Mouse (Mus musculus): Measurements from ENCODE around the gene 4930539E08Rik. TPM values are rescaled to one million over a fixed set of nuclear protein-coding genes. Genes with fewer than 3 reads are reported as not detected.

4930539E08Rik gene
- total RNA-seq, 2 experiments from 2014 or later, result 0.09 TPM; not detected in 1

GRCm38 (mm10) chr17:28856030-28856429, 59.1 kb downstream of the 4930539E08Rik start:
- DNase-seq, result no peak

- DNase-seq, result no peak
Observed at GRCm38 (mm10) chr17:28855166-28855885, 59.8 kb downstream of the 4930539E08Rik start.

GRCm38 (mm10) chr17:28854377-28854776, 60.7 kb downstream of the 4930539E08Rik start:
- no peak for DNase-seq

GRCm38 (mm10) chr17:28850511-28850910, 64.6 kb downstream of the 4930539E08Rik start:
- DNase-seq, result no peak

- DNase-seq, result no peak
Observed at GRCm38 (mm10) chr17:28846974-28847617, 68.0 kb downstream of the 4930539E08Rik start.

Other genes starting within 250 kb of the 4930539E08Rik start
- 1 to 10 TPM; 1.2 TPM for gene Slc26a8, start 225.1 kb downstream of the 4930539E08Rik start, total RNA-seq (2021)
- 10 to 100 TPM; 59.8 to 62.8 TPM for gene Mapk14, start 224.0 kb downstream of the 4930539E08Rik start, total RNA-seq (2021)
- gene AC170998.1, start 189.2 kb downstream of the 4930539E08Rik start, total RNA-seq (2021), result under 1 TPM in 1 of 2 experiments, not detected in 1; 0.93 TPM
- gene Mapk13, start 146.0 kb downstream of the 4930539E08Rik start, total RNA-seq (2021), result under 1 TPM; 0.90 to 0.92 TPM
- 10 to 100 TPM; 14.9 to 18.1 TPM for gene Brpf3, start 114.2 kb downstream of the 4930539E08Rik start, total RNA-seq (2021)
- gene Pnpla1, start 56.9 kb downstream of the 4930539E08Rik start, total RNA-seq (2021), result not detected
- not detected for gene Pxt1, start 28.5 kb upstream of the 4930539E08Rik start, total RNA-seq (2021)
- gene Kctd20, start 36.6 kb upstream of the 4930539E08Rik start, total RNA-seq (2021), result 10 to 100 TPM; 35.9 to 42.8 TPM
- 10 to 100 TPM; 34.4 to 45.0 TPM for gene Stk38, start 92.7 kb upstream of the 4930539E08Rik start, total RNA-seq (2021)
- 10 to 100 TPM; 91.3 to 94.2 TPM for gene Srsf3, start 117.3 kb upstream of the 4930539E08Rik start, total RNA-seq (2021)
- gene Cdkn1a, start 175.7 kb upstream of the 4930539E08Rik start, total RNA-seq (2021), result 10 to 100 TPM; 43.0 to 46.3 TPM
- 1 to 10 TPM in 1 of 2 experiments, under 1 TPM in 1; 0.68 to 1.6 TPM for gene Rab44, start 198.8 kb upstream of the 4930539E08Rik start, total RNA-seq (2021)

Measured in gastrocnemius, postnatal 10 days (tissue).